Mouse (Mus musculus): ENCODE measurements around the gene Uba52. TPM values are rescaled to one million over a fixed set of nuclear protein-coding genes. Genes with fewer than 3 reads are reported as not detected.

Gene Uba52
- polyA plus RNA-seq, 1 experiment = 768 TPM

DNA sequence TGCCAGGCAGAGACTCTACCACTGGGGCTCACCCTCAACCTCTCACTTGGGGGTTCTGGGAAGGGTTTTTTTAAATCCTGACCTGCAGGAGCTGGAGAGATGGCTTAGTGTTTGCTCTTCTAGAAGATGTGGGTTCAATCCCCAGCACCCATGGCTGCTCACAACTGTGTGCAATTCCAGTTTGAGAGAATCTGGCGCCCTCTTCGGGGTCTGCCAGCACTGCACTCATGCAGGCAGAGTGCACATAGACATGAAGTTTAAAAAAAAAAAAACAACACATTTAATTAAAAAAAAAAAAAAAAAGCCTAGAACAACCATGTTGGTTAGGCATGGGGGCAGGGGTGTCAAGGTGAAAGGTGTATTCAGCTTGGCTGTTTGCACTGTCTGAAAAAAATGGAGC, 19.7 kb upstream of the Uba52 start:
- Histone ChIP-seq H3K36me3 (ENCODE audit: control insufficient read depth, insufficient read depth, low read length) (peaks cover 1% of the 10 kb centered on the region), H3K27ac (ENCODE audit: control insufficient read depth, insufficient read depth, low read depth, low read length) (no peak overlapping the region)
- no peak for TF ChIP-seq CTCF (IDR thresholded peaks at IDR 0.05; ENCODE audit: control insufficient read depth, insufficient read depth, insufficient replicate concordance, low read depth, low read length)
- TF ChIP-seq POLR2A (IDR thresholded peaks at IDR 0.05; ENCODE audit: control insufficient read depth, low read depth, low read length) = no peak

DNA sequence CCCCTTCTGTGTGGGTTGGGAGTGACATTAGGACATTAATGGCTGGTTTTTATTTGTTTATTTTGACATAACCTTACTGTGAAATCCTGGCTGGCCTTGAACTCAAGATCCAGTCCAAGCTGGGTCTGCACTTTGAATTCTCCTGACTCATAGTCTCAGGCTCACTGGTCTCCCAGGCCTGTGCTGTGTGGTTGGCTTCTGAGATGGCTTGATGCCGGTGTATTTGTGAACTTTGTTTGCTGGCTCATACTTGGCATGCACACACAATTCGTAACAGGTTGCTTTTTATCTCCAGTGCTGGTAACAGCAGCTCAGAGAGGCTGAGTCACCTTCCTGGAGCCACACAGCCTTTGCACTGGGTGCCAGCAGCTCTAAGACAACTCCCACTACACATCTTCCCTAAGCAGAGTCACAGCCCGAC, 19.1 kb upstream of the Uba52 start:
- Histone ChIP-seq H3K27ac (ENCODE audit: control insufficient read depth, insufficient read depth, low read depth, low read length) (no peak overlapping the region), H3K36me3 (ENCODE audit: control insufficient read depth, insufficient read depth, low read length) (peaks cover 1% of the 10 kb centered on the region), H3K4me3 (ENCODE audit: control insufficient read depth, low read depth, low read length) (no peak overlapping the region), H3K4me1 (ENCODE audit: control insufficient read depth, insufficient read depth, low read length) (peaks cover 10% of the 10 kb centered on the region), H3K27me3 (ENCODE audit: control insufficient read depth, insufficient read depth, low read length) (no peaks in the 10 kb centered on the region)
- TF ChIP-seq CTCF (IDR thresholded peaks at IDR 0.05; ENCODE audit: control insufficient read depth, insufficient read depth, insufficient replicate concordance, low read depth, low read length) (no peak), POLR2A (IDR thresholded peaks at IDR 0.05; ENCODE audit: control insufficient read depth, low read depth, low read length) (no peak)

More for the DNA sequence above, 19.7 kb upstream of the Uba52 start:
- Histone ChIP-seq H3K4me1 (ENCODE audit: control insufficient read depth, insufficient read depth, low read length) (peaks cover 10% of the 10 kb centered on the region), H3K27me3 (ENCODE audit: control insufficient read depth, insufficient read depth, low read length) (no peaks in the 10 kb centered on the region), H3K4me3 (ENCODE audit: control insufficient read depth, low read depth, low read length) (no peak overlapping the region)

DNA sequence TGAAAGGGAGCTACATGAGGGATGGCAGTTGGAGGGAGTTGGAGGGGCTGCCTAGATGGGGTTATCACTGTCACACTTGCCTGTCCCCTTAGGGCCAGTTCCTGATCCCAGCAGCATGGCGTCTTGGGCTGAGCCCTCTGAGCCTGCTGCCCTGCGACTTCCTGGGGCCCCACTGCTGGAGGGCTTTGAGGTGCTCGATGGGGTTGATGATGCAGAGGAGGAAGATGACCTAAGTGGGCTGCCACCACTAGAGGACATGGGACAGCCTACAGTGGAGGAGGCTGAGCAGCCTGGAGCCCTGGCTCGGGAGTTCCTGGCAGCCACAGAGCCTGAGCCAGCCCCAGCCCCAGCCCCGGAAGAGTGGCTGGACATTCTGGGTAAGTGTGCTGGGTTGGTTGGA, 18.7 kb upstream of the Uba52 start:
- peaks cover 1% of the 10 kb centered on the region for H3K36me3 ChIP-seq (ENCODE audit: control insufficient read depth, insufficient read depth, low read length)
- H3K4me1 ChIP-seq (ENCODE audit: control insufficient read depth, insufficient read depth, low read length) = peaks cover 10% of the 10 kb centered on the region
- H3K27me3 ChIP-seq (ENCODE audit: control insufficient read depth, insufficient read depth, low read length) = no peaks in the 10 kb centered on the region
- H3K4me3 ChIP-seq (ENCODE audit: control insufficient read depth, low read depth, low read length) = no peak overlapping the region
- TF ChIP-seq CTCF (IDR thresholded peaks at IDR 0.05; ENCODE audit: control insufficient read depth, insufficient read depth, insufficient replicate concordance, low read depth, low read length) (no peak), POLR2A (IDR thresholded peaks at IDR 0.05; ENCODE audit: control insufficient read depth, low read depth, low read length) (no peak)
- H3K27ac ChIP-seq (ENCODE audit: control insufficient read depth, insufficient read depth, low read depth, low read length) = no peak overlapping the region; the same call in 1 of the 2 replicates

DNA sequence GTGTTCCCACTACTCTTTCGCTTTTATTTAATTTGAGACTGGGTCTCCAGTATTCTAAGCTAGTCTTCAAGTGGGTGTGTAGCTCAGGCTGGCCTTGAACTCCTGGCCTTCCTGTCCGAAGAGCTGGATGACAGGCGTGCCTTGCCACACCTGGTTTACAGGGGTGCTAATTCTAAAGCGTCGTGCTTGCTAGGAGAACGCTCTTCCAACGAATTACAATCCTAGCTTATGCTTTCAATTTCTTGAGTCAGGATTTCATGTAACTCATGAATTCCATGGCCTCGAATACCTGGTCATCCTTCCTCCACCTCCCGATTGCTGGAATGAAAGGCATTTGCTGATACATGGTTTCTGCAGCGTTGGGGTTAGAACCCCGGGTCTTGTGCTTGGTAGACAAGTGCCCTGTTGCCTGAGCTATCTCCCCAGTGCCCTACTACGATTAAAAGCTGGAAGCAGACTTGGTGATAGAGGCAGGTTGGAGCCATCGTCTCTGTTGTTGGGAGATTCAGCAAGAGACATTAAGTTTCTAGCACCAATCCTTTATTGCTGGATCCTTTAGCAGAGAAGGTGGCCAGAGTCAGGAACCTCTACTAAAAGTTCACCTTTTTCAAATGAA, 17.7 kb upstream of the Uba52 start:
- H3K27me3 ChIP-seq (ENCODE audit: control insufficient read depth, insufficient read depth, low read length) = no peaks in the 10 kb centered on the region
- H3K36me3 ChIP-seq (ENCODE audit: control insufficient read depth, insufficient read depth, low read length) = peaks cover 1% of the 10 kb centered on the region
- H3K4me3 ChIP-seq (ENCODE audit: control insufficient read depth, low read depth, low read length) = peak overlapping the region; percentile 92
- TF ChIP-seq CTCF (IDR thresholded peaks at IDR 0.05; ENCODE audit: control insufficient read depth, insufficient read depth, insufficient replicate concordance, low read depth, low read length) = no peak
- TF ChIP-seq POLR2A (IDR thresholded peaks at IDR 0.05; ENCODE audit: control insufficient read depth, low read depth, low read length) = no peak
- H3K27ac ChIP-seq (ENCODE audit: control insufficient read depth, insufficient read depth, low read depth, low read length) = peak overlapping the region; percentile 62
- H3K4me1 ChIP-seq (ENCODE audit: control insufficient read depth, insufficient read depth, low read length) = peaks cover 12% of the 10 kb centered on the region

DNA sequence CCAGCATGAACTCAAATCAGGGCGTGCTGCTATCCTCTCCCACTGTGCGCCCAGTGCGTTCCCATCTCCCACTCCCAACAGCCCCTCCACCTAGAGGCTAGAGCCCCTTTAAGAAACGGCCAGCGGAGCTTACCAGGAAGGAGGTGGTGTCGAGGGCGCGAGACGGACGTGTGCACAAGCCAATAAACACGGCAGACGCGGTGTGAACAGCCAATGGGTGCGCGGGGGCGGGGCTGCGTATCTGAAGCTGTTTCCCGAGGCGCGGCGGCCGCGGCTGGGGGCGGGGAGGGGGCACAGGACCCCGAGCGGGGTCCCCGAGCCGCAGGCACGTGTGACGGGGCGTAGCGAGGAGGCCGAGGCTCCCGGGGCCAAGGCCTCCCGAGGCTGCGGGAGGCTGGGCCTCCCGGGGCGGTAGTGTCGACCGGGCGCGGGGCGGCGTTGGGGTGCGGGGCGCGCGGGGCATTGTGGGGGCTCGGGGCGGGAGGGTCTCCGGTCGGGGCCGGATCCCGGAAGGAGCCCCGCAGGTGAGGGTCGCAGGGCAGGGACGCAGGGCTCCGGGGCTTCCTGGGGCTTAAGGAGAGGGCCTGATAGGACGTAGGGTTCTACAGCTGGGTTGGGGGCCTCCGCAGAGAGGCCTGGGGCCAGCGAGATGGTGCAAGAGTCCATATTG, 17.0 kb upstream of the Uba52 start, which contains the start of the genes Fkbp8 and Kxd1:
Gene Fkbp8 (plus strand): TSS at position 213 of the 670 bp plus-strand sequence.
Gene Kxd1 (minus strand): TSS at position 445 of the 670 bp plus-strand sequence.
- TF ChIP-seq CTCF (IDR thresholded peaks at IDR 0.05; ENCODE audit: control insufficient read depth, insufficient read depth, insufficient replicate concordance, low read depth, low read length) = no peak
- TF ChIP-seq POLR2A (IDR thresholded peaks at IDR 0.05; ENCODE audit: control insufficient read depth, low read depth, low read length) = peak; percentile 59; the same call in 1 of the 2 replicates
- Histone ChIP-seq H3K27ac (ENCODE audit: control insufficient read depth, insufficient read depth, low read depth, low read length) (peak within 1 kb of the TSS; percentile 91), H3K36me3 (ENCODE audit: control insufficient read depth, insufficient read depth, low read length) (no peaks in the 10 kb centered on the region; the same call in 1 of the 2 replicates), H3K4me1 (ENCODE audit: control insufficient read depth, insufficient read depth, low read length) (peaks cover 12% of the 10 kb centered on the region), H3K4me3 (ENCODE audit: control insufficient read depth, low read depth, low read length) (peak within 1 kb of the TSS; percentile 92), H3K27me3 (ENCODE audit: control insufficient read depth, insufficient read depth, low read length) (no peaks in the 10 kb centered on the region)

DNA sequence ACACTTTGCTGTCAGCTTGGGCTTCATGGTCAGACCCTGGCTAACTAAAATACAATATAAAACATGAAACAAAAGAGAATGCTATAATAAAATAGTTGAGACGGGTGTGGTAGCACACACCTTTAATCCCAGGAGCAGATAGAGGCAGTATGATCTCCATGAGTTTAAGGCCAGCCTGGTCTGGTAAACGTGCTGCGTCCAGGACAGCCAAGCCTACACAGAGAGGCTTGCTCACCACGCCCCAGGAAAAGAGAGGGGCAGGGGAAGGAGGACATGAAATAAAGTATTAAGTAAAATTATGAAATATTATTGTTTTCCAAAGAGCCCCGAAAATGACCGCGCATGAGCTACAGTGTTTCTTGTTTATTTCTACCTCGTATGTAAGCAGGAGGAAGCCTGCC, 16.5 kb upstream of the Uba52 start:
- no peaks in the 10 kb centered on the region for H3K27me3 ChIP-seq (ENCODE audit: control insufficient read depth, insufficient read depth, low read length)
- peak overlapping the region; percentile 91 for H3K27ac ChIP-seq (ENCODE audit: control insufficient read depth, insufficient read depth, low read depth, low read length)
- TF ChIP-seq POLR2A (IDR thresholded peaks at IDR 0.05; ENCODE audit: control insufficient read depth, low read depth, low read length) = no peak
- TF ChIP-seq CTCF (IDR thresholded peaks at IDR 0.05; ENCODE audit: control insufficient read depth, insufficient read depth, insufficient replicate concordance, low read depth, low read length) = no peak
- peak overlapping the region; percentile 92 for H3K4me3 ChIP-seq (ENCODE audit: control insufficient read depth, low read depth, low read length)
- H3K4me1 ChIP-seq (ENCODE audit: control insufficient read depth, insufficient read depth, low read length) = peaks cover 14% of the 10 kb centered on the region
- no peaks in the 10 kb centered on the region; the same call in 1 of the 2 replicates for H3K36me3 ChIP-seq (ENCODE audit: control insufficient read depth, insufficient read depth, low read length)

All from testis, adult 2 months (tissue).